ENCODE assay signal across 8 mouse cellular contexts in genomic region chr14:21991856-21992255, GRCm38 (mm10). TPM values are rescaled to one million over a fixed set of nuclear protein-coding genes. Genes with fewer than 3 reads are reported as not detected.
DNase-seq lines count a peak whose midpoint lies in the region; ATAC-seq and TF ChIP-seq lines count a peak whose summit lies in the region.

No protein-coding gene starts in this region.

- peaks cover 41% of the 10 kb centered on the region for H3K4me1 ChIP-seq in lung, embryonic 15.5 days
- H3K4me1 ChIP-seq in forebrain, embryonic 16.5 days (replicated peaks; ENCODE audit: control insufficient read depth, insufficient read depth, low read length), result peaks cover 46% of the 10 kb centered on the region
- H3K4me1 ChIP-seq in limb, embryonic 10.5 days, result peaks cover 80% of the 10 kb centered on the region
- no peaks in the 10 kb centered on the region; the same call in 1 of the 2 replicates for H3K4me1 ChIP-seq in stomach, postnatal 0 days (replicated peaks; ENCODE audit: control insufficient read depth, insufficient read depth)

- no peak for DNase-seq in lung, postnatal 14 days
- DNase-seq in limb, embryonic 10.5 days (ENCODE audit: low spot score), result no peak
- peak; percentile 37 for DNase-seq in stomach, postnatal 0 days (ENCODE audit: low spot score)
- DNase-seq in gastrocnemius, postnatal 36 days, result no peak
- no peak for DNase-seq in layer of hippocampus, postnatal 36 days

- no peak for TF ChIP-seq EP300 in stomach, postnatal 0 days (optimal IDR thresholded peaks at IDR 0.05)

- H3K9ac ChIP-seq in lung, embryonic 15.5 days, result no peak overlapping the region; the same call in 1 of the 2 replicates
- H3K9ac ChIP-seq in forebrain, embryonic 16.5 days (replicated peaks; ENCODE audit: low read depth, low read length), result no peak overlapping the region
- H3K9ac ChIP-seq in stomach, postnatal 0 days (ENCODE audit: low read length), result peak overlapping the region; percentile 41; the same call in 1 of the 2 replicates

- peak overlapping the region; percentile 90 for H3K4me2 ChIP-seq in lung, embryonic 15.5 days
- peak overlapping the region; percentile 87 for H3K4me2 ChIP-seq in forebrain, embryonic 16.5 days (ENCODE audit: low read length)
- peak overlapping the region; percentile 94 for H3K4me2 ChIP-seq in stomach, postnatal 0 days (replicated peaks; ENCODE audit: low read depth)

- H3K27me3 ChIP-seq in lung, embryonic 15.5 days, result no peaks in the 10 kb centered on the region
- peaks cover 57% of the 10 kb centered on the region for H3K27me3 ChIP-seq in forebrain, embryonic 16.5 days (replicated peaks; ENCODE audit: control insufficient read depth, insufficient read depth, low read length)
- peaks cover 83% of the 10 kb centered on the region for H3K27me3 ChIP-seq in limb, embryonic 10.5 days (ENCODE audit: low read depth, poor library complexity, severe bottlenecking)
- H3K27me3 ChIP-seq in stomach, postnatal 0 days (ENCODE audit: control insufficient read depth, insufficient read depth, low read length), result no peaks in the 10 kb centered on the region

- H3K36me3 ChIP-seq in lung, embryonic 15.5 days, result no peaks in the 10 kb centered on the region
- no peaks in the 10 kb centered on the region for H3K36me3 ChIP-seq in forebrain, embryonic 16.5 days (ENCODE audit: control insufficient read depth, insufficient read depth)
- no peaks in the 10 kb centered on the region for H3K36me3 ChIP-seq in limb, embryonic 10.5 days
- H3K36me3 ChIP-seq in stomach, postnatal 0 days (ENCODE audit: control insufficient read depth, insufficient read depth, low read length), result no peaks in the 10 kb centered on the region

- intact Hi-C loops in gastrocnemius, postnatal 36 days (cut with DNase I), result loop anchor here (10.0 kb wide), 1 partner anchor 453 kb away; no protein-coding TSS in a partner anchor

- TF ChIP-seq CTCF in stomach, postnatal 0 days (IDR thresholded peaks at IDR 0.05; ENCODE audit: low read depth), result no peak

- WGBS in lung, embryonic 15.5 days, result 34% methylated on average over 5 of the region's 5 CpGs
- 23% methylated on average over 5 of the region's 5 CpGs for WGBS in forebrain, embryonic 16.5 days
- WGBS in limb, embryonic 10.5 days, result 3% methylated on average over 5 of the region's 5 CpGs
- WGBS in stomach, postnatal 0 days, result 26% methylated on average over 5 of the region's 5 CpGs

- H3K9me3 ChIP-seq in lung, embryonic 15.5 days, result no peaks in the 10 kb centered on the region
- H3K9me3 ChIP-seq in forebrain, embryonic 16.5 days (ENCODE audit: control insufficient read depth, low read length), result no peaks in the 10 kb centered on the region
- H3K9me3 ChIP-seq in limb, embryonic 10.5 days (replicated peaks), result no peaks in the 10 kb centered on the region
- no peaks in the 10 kb centered on the region for H3K9me3 ChIP-seq in stomach, postnatal 0 days (ENCODE audit: control insufficient read depth, low read length)

- H3K4me3 ChIP-seq in lung, embryonic 15.5 days, result peak overlapping the region; percentile 96
- peak overlapping the region; percentile 70; the same call in 1 of the 2 replicates for H3K4me3 ChIP-seq in forebrain, embryonic 16.5 days (replicated peaks; ENCODE audit: low read length)
- H3K4me3 ChIP-seq in limb, embryonic 10.5 days, result peak overlapping the region; percentile 85
- peak overlapping the region; percentile 90 for H3K4me3 ChIP-seq in stomach, postnatal 0 days (ENCODE audit: low read depth, low read length)

- ATAC-seq in lung, embryonic 15.5 days (ENCODE audit: borderline replicate concordance, extremely low read depth, low FRiP score, low TSS enrichment), result no peak
- no peak for ATAC-seq in forebrain, embryonic 16.5 days
- ATAC-seq in stomach, postnatal 0 days (ENCODE audit: low FRiP score, low TSS enrichment), result no peak
- no peak for ATAC-seq in inflammation-experienced regulatory T-cells, adult 6 months

- no peak overlapping the region for H3K27ac ChIP-seq in lung, embryonic 15.5 days
- no peak overlapping the region for H3K27ac ChIP-seq in forebrain, embryonic 16.5 days (ENCODE audit: low read length)
- 0 out of 2 replicates have a peak overlapping the region, but pooled peaks have one; percentile 25 for H3K27ac ChIP-seq in limb, embryonic 10.5 days
- peak overlapping the region; percentile 99 for H3K27ac ChIP-seq in stomach, postnatal 0 days (replicated peaks)

RNA-seq across cellular contexts. Expression of gene Zfp503, which starts 2.5 kb away (rescaled TPM):
- polyA plus RNA-seq in lung, embryonic 15.5 days (2015; fragmentation: Nextera tagmentation; extraction: Ambion mirVana), result 26.8 and 28.2 TPM in 2 replicates
- 5.4 and 5.5 TPM in 2 replicates for polyA plus RNA-seq in forebrain, embryonic 16.5 days (2015; fragmentation: Nextera tagmentation; extraction: Ambion mirVana)
- 18.5 and 22.6 TPM in 2 replicates for polyA plus RNA-seq in limb, embryonic 10.5 days (2016; fragmentation: Nextera tagmentation; extraction: Ambion mirVana)
- polyA plus RNA-seq in stomach, postnatal 0 days (2015; fragmentation: Nextera tagmentation; extraction: Ambion mirVana), result 10.0 and 11.3 TPM in 2 replicates
- total RNA-seq in gastrocnemius, postnatal 36 days (2021), result 10 to 100 TPM in 1 of 2 experiments, 1 to 10 TPM in 1; 6.5 to 18.3 TPM
- polyA plus RNA-seq in inflammation-experienced regulatory T-cells, adult 6 months (2017; shearing (Covaris generic)), result not detected
- total RNA-seq in layer of hippocampus, postnatal 36 days (2021), result 1 to 10 TPM; 2.8 to 3.0 TPM

RNA-seq across cellular contexts. Expression of gene Lrmda, which starts 27.7 kb away (rescaled TPM):
- 0.39 and 0.62 TPM in 2 replicates for polyA plus RNA-seq in lung, embryonic 15.5 days (2015; fragmentation: Nextera tagmentation; extraction: Ambion mirVana)
- polyA plus RNA-seq in forebrain, embryonic 16.5 days (2015; fragmentation: Nextera tagmentation; extraction: Ambion mirVana), result 0.30 TPM in 1 of 2 replicates, not detected in the other
- 0.48 and 0.51 TPM in 2 replicates for polyA plus RNA-seq in limb, embryonic 10.5 days (2016; fragmentation: Nextera tagmentation; extraction: Ambion mirVana)
- polyA plus RNA-seq in stomach, postnatal 0 days (2015; fragmentation: Nextera tagmentation; extraction: Ambion mirVana), result 0.39 and 0.46 TPM in 2 replicates
- total RNA-seq in gastrocnemius, postnatal 36 days (2021), result 1 to 10 TPM; 1.7 to 2.8 TPM
- not detected for polyA plus RNA-seq in inflammation-experienced regulatory T-cells, adult 6 months (2017; shearing (Covaris generic))
- total RNA-seq in layer of hippocampus, postnatal 36 days (2021), result 1 to 10 TPM in 1 of 2 experiments, under 1 TPM in 1; 0.87 to 1.0 TPM

Comparison
In these comparisons a context has a peak if more than half of its experiments do, and no peak if none do; other contexts are left out.
1. H3K27ac ChIP-seq: peak in limb, embryonic 10.5 days (single experiment) and stomach, postnatal 0 days (single experiment); none in lung, embryonic 15.5 days (single experiment) and forebrain, embryonic 16.5 days (single experiment).
2. Peak in every context shown above with its lines, with median percentiles within 50 percentile points of each other: H3K4me2 ChIP-seq and H3K4me3 ChIP-seq.